Mouse (Mus musculus) embryonic fibroblast, embryonic 13.5 days (primary cell): ENCODE results near the gene Gpalpp1.

Source experiments
- CTCF ChIP-seq: IDR thresholded peaks from 2 replicates; pipeline ENCODE4 v1.5.1; 2011; ENCODE audit warnings: mild to moderate bottlenecking, control low read depth, low read length, moderate library complexity, borderline replicate concordance; ENCODE audit not compliant: insufficient read depth
- POLR2A ChIP-seq: IDR thresholded peaks from 2 replicates; pipeline ENCODE4 v1.6.1; 2011; ENCODE audit warnings: low read depth, mild to moderate bottlenecking, control low read depth, low read length, moderate library complexity

DNA sequence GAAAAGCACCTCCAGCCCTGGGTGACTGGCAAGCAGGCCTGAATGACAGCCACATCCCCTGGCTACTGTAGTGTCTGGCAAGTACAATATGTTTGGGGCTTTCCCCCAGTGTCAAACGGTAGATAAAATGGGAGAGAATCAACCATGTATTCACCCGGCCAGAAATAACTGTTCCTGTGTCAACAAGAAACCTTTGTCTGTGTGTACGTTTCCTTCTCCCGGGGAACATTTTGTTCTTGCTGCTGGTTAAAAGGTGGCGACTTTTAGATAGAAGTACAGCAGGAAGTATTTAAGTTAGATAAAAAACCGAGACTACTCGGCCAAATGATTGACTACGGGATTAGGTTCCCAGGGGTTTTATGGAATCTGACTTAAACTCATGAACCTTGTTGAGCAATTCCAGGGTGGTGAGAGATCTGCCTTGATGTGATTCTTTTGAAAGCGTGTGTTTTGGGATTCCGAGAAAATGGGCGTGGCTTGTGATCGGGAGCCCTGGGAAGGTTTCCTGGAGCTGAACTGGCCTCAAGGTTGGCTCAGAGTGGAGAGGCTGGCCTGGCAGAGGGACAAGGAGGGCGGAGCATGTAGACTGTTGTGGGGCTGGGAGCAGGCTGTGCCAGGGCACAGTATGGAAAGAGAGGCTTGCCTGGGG lies 39.1 kb upstream of the Gpalpp1 start:
- no peak for TF ChIP-seq CTCF
- no peak for TF ChIP-seq POLR2A
